Mouse (Mus musculus) brain, embryonic 14.5 days (tissue): Measurements from ENCODE around the gene Gm43552.

Source experiments
- CTCF ChIP-seq: fragments of 200-500 bp; IDR thresholded peaks from 2 replicates; pipeline ENCODE4 v1.5.1; 2012; ENCODE audit warnings: inconsistent platforms, mild to moderate bottlenecking, moderate library complexity, borderline replicate concordance; ENCODE audit not compliant: insufficient read depth, insufficient read length; ENCODE audit errors: extremely low read depth
- POLR2A ChIP-seq: fragments of 200-500 bp; IDR thresholded peaks from 2 replicates; pipeline ENCODE4 v1.6.1; 2012; ENCODE audit warnings: mild to moderate bottlenecking, inconsistent platforms, borderline replicate concordance; ENCODE audit not compliant: poor library complexity, insufficient read depth, insufficient read length, severe bottlenecking; ENCODE audit errors: extremely low read depth

- no peak for TF ChIP-seq CTCF
- no peak for TF ChIP-seq POLR2A
Observed at GRCm38 (mm10) chr5:65422803-65423202, 69.8 kb downstream of the Gm43552 start.
